Comparison of ENCODE assay signal across 8 mouse cellular contexts in the genomic region with DNA sequence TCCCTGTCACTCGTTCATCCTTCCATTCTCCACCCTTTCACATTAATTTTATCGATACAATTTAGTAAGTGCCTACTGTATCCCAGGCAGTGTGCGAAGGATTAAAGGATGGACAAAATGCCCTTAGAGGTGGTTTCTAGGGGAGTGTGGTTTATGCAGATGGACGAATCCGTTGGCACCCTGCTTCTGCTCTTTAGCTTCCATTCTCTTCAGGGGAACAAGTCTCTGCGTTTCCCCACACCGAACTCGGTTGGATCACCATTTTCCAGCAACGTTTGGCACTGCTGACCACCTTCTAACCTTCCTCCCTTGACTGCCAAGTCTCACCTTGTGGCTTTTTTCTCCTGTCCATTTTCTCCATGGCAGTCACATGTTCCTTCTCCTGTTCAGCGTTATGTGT. TPM values are rescaled to one million over a fixed set of nuclear protein-coding genes. Genes with fewer than 3 reads are reported as not detected.
DNase-seq lines count a peak whose midpoint lies in the region; ATAC-seq lines count a peak whose summit lies in the region.

No protein-coding gene starts in this region.

- H3K4me2 ChIP-seq in kidney, embryonic 15.5 days = peak overlapping the region; percentile 97
- peak overlapping the region; percentile 85 for H3K4me2 ChIP-seq in hindbrain, embryonic 14.5 days (replicated peaks)
- peak overlapping the region; percentile 92 for H3K4me2 ChIP-seq in midbrain, embryonic 13.5 days (replicated peaks)

- H3K4me3 ChIP-seq in kidney, embryonic 15.5 days (replicated peaks) = peak overlapping the region; percentile 92
- H3K4me3 ChIP-seq in embryonic facial prominence, embryonic 10.5 days = peak overlapping the region; percentile 98
- H3K4me3 ChIP-seq in hindbrain, embryonic 14.5 days (replicated peaks; ENCODE audit: low read length) = peak overlapping the region; percentile 83
- H3K4me3 ChIP-seq in midbrain, embryonic 13.5 days (replicated peaks) = peak overlapping the region; percentile 79

- 17% methylated on average over 10 of the region's 10 CpGs for WGBS in kidney, embryonic 15.5 days
- WGBS in embryonic facial prominence, embryonic 10.5 days = 19% methylated on average over 10 of the region's 10 CpGs
- WGBS in hindbrain, embryonic 14.5 days = 15% methylated on average over 10 of the region's 10 CpGs
- WGBS in midbrain, embryonic 13.5 days = 14% methylated on average over 10 of the region's 10 CpGs

- H3K27ac ChIP-seq in kidney, embryonic 15.5 days = peak overlapping the region; percentile 84
- peak overlapping the region; percentile 95 for H3K27ac ChIP-seq in embryonic facial prominence, embryonic 10.5 days (replicated peaks)
- peak overlapping the region; percentile 94 for H3K27ac ChIP-seq in hindbrain, embryonic 14.5 days
- H3K27ac ChIP-seq in midbrain, embryonic 13.5 days = peak overlapping the region; percentile 90

- H3K36me3 ChIP-seq in kidney, embryonic 15.5 days = peaks cover 51% of the 10 kb centered on the region
- H3K36me3 ChIP-seq in embryonic facial prominence, embryonic 10.5 days (replicated peaks) = peaks cover 67% of the 10 kb centered on the region
- H3K36me3 ChIP-seq in hindbrain, embryonic 14.5 days (replicated peaks; ENCODE audit: control insufficient read depth, insufficient read depth) = peaks cover 34% of the 10 kb centered on the region
- peaks cover 50% of the 10 kb centered on the region for H3K36me3 ChIP-seq in midbrain, embryonic 13.5 days

- H3K9me3 ChIP-seq in kidney, embryonic 15.5 days (replicated peaks) = no peaks in the 10 kb centered on the region
- no peaks in the 10 kb centered on the region for H3K9me3 ChIP-seq in embryonic facial prominence, embryonic 10.5 days
- H3K9me3 ChIP-seq in hindbrain, embryonic 14.5 days (ENCODE audit: control insufficient read depth, low read length) = no peaks in the 10 kb centered on the region
- H3K9me3 ChIP-seq in midbrain, embryonic 13.5 days = no peaks in the 10 kb centered on the region

- H3K27me3 ChIP-seq in kidney, embryonic 15.5 days = no peaks in the 10 kb centered on the region
- H3K27me3 ChIP-seq in embryonic facial prominence, embryonic 10.5 days (replicated peaks; ENCODE audit: low read depth, poor library complexity, severe bottlenecking) = no peaks in the 10 kb centered on the region
- no peaks in the 10 kb centered on the region for H3K27me3 ChIP-seq in hindbrain, embryonic 14.5 days (ENCODE audit: control insufficient read depth, insufficient read depth, low read length)
- no peaks in the 10 kb centered on the region for H3K27me3 ChIP-seq in midbrain, embryonic 13.5 days

- peak overlapping the region; percentile 91 for H3K9ac ChIP-seq in kidney, embryonic 15.5 days
- peak overlapping the region; percentile 95 for H3K9ac ChIP-seq in hindbrain, embryonic 14.5 days
- H3K9ac ChIP-seq in midbrain, embryonic 13.5 days (replicated peaks) = peak overlapping the region; percentile 97

- H3K4me1 ChIP-seq in kidney, embryonic 15.5 days = peaks cover 31% of the 10 kb centered on the region
- H3K4me1 ChIP-seq in embryonic facial prominence, embryonic 10.5 days = peaks cover 43% of the 10 kb centered on the region
- H3K4me1 ChIP-seq in hindbrain, embryonic 14.5 days (replicated peaks; ENCODE audit: control insufficient read depth, insufficient read depth, low read length) = peaks cover 11% of the 10 kb centered on the region
- H3K4me1 ChIP-seq in midbrain, embryonic 13.5 days (replicated peaks) = peaks cover 45% of the 10 kb centered on the region

- no peak for DNase-seq in kidney, postnatal 10 days
- peak; percentile 22 for DNase-seq in embryonic facial prominence, embryonic 10.5 days (ENCODE audit: low spot score)
- no peak for DNase-seq in hindbrain, embryonic 14.5 days (ENCODE audit: low spot score)
- no peak for DNase-seq in B cell, adult 2 months
- no peak for DNase-seq in layer of hippocampus, adult 18-20 months (ENCODE audit: low spot score in 2 of 2)

- no peak for ATAC-seq in kidney, embryonic 15.5 days (replicated peaks; ENCODE audit: low FRiP score)
- no peak for ATAC-seq in hindbrain, embryonic 14.5 days (ENCODE audit: low FRiP score)
- ATAC-seq in midbrain, embryonic 13.5 days = peak; percentile 22; the same call in 1 of the 2 replicates
- no peak for ATAC-seq in erythroblast, adult 5-6 weeks (replicated peaks; ENCODE audit: low FRiP score, poor library complexity, severe bottlenecking)

RNA-seq across cellular contexts. Expression of a gene that starts 0.4 kb away (rescaled TPM):
- polyA plus RNA-seq in kidney, embryonic 15.5 days (2015; fragmentation: Nextera tagmentation; extraction: Ambion mirVana) = 47.6 and 53.8 TPM in 2 replicates
- polyA plus RNA-seq in embryonic facial prominence, embryonic 10.5 days (2016; fragmentation: Nextera tagmentation; extraction: Ambion mirVana) = 41.4 and 45.7 TPM in 2 replicates
- polyA plus RNA-seq in hindbrain, embryonic 14.5 days (2014; fragmentation: Nextera tagmentation; extraction: Ambion mirVana) = 136 and 142 TPM in 2 replicates
- polyA plus RNA-seq in midbrain, embryonic 13.5 days (2015; fragmentation: Nextera tagmentation; extraction: Ambion mirVana) = 119 and 158 TPM in 2 replicates
- total RNA-seq in layer of hippocampus, adult 18-20 months (2021) = 100 to 1,000 TPM; 691 to 697 TPM
- total RNA-seq in erythroblast, adult 5-6 weeks (2015; ENCODE audit: low replicate concordance) = 1.5 TPM in 1 of 2 replicates, not detected in the other
- total RNA-seq in erythroblast, adult 5-6 weeks (2017; ENCODE audit: low replicate concordance) = 0.60 TPM in 1 of 2 replicates, not detected in the other

RNA-seq across cellular contexts. Expression of a gene that starts 12.6 kb away (rescaled TPM):
- 29.1 and 32.1 TPM in 2 replicates for polyA plus RNA-seq in kidney, embryonic 15.5 days (2015; fragmentation: Nextera tagmentation; extraction: Ambion mirVana)
- 42.4 and 42.9 TPM in 2 replicates for polyA plus RNA-seq in embryonic facial prominence, embryonic 10.5 days (2016; fragmentation: Nextera tagmentation; extraction: Ambion mirVana)
- 15.4 and 15.6 TPM in 2 replicates for polyA plus RNA-seq in hindbrain, embryonic 14.5 days (2014; fragmentation: Nextera tagmentation; extraction: Ambion mirVana)
- polyA plus RNA-seq in midbrain, embryonic 13.5 days (2015; fragmentation: Nextera tagmentation; extraction: Ambion mirVana) = 18.0 and 21.6 TPM in 2 replicates
- 10 to 100 TPM in 1 of 2 experiments, 1 to 10 TPM in 1; 9.9 to 10.5 TPM for total RNA-seq in layer of hippocampus, adult 18-20 months (2021)
- total RNA-seq in erythroblast, adult 5-6 weeks (2015; ENCODE audit: low replicate concordance) = not detected in 2 replicates
- not detected in 2 replicates for total RNA-seq in erythroblast, adult 5-6 weeks (2017; ENCODE audit: low replicate concordance)

RNA-seq across cellular contexts. Expression of a gene that starts 19.2 kb away (rescaled TPM):
- not detected in 2 replicates for polyA plus RNA-seq in kidney, embryonic 15.5 days (2015; fragmentation: Nextera tagmentation; extraction: Ambion mirVana)
- polyA plus RNA-seq in embryonic facial prominence, embryonic 10.5 days (2016; fragmentation: Nextera tagmentation; extraction: Ambion mirVana) = 0.14 TPM in 1 of 2 replicates, not detected in the other
- 0.72 and 0.74 TPM in 2 replicates for polyA plus RNA-seq in hindbrain, embryonic 14.5 days (2014; fragmentation: Nextera tagmentation; extraction: Ambion mirVana)
- polyA plus RNA-seq in midbrain, embryonic 13.5 days (2015; fragmentation: Nextera tagmentation; extraction: Ambion mirVana) = 0.15 and 0.19 TPM in 2 replicates
- total RNA-seq in layer of hippocampus, adult 18-20 months (2021) = not detected
- total RNA-seq in erythroblast, adult 5-6 weeks (2015; ENCODE audit: low replicate concordance) = not detected in 2 replicates
- not detected in 2 replicates for total RNA-seq in erythroblast, adult 5-6 weeks (2017; ENCODE audit: low replicate concordance)

RNA-seq across cellular contexts. Expression of a gene that starts 21.0 kb away (rescaled TPM):
- 144 and 157 TPM in 2 replicates for polyA plus RNA-seq in kidney, embryonic 15.5 days (2015; fragmentation: Nextera tagmentation; extraction: Ambion mirVana)
- polyA plus RNA-seq in embryonic facial prominence, embryonic 10.5 days (2016; fragmentation: Nextera tagmentation; extraction: Ambion mirVana) = 173 TPM in 2 replicates
- polyA plus RNA-seq in hindbrain, embryonic 14.5 days (2014; fragmentation: Nextera tagmentation; extraction: Ambion mirVana) = 141 and 159 TPM in 2 replicates
- polyA plus RNA-seq in midbrain, embryonic 13.5 days (2015; fragmentation: Nextera tagmentation; extraction: Ambion mirVana) = 178 and 203 TPM in 2 replicates
- 100 to 1,000 TPM; 227 to 252 TPM for total RNA-seq in layer of hippocampus, adult 18-20 months (2021)
- total RNA-seq in erythroblast, adult 5-6 weeks (2015; ENCODE audit: low replicate concordance) = 26.3 and 41.1 TPM in 2 replicates
- total RNA-seq in erythroblast, adult 5-6 weeks (2017; ENCODE audit: low replicate concordance) = 54.6 and 55.9 TPM in 2 replicates

RNA-seq across cellular contexts. Expression of a gene that starts 22.7 kb away (rescaled TPM):
- polyA plus RNA-seq in kidney, embryonic 15.5 days (2015; fragmentation: Nextera tagmentation; extraction: Ambion mirVana) = 0.96 and 2.0 TPM in 2 replicates
- polyA plus RNA-seq in embryonic facial prominence, embryonic 10.5 days (2016; fragmentation: Nextera tagmentation; extraction: Ambion mirVana) = 2.2 and 2.7 TPM in 2 replicates
- 11.3 and 11.4 TPM in 2 replicates for polyA plus RNA-seq in hindbrain, embryonic 14.5 days (2014; fragmentation: Nextera tagmentation; extraction: Ambion mirVana)
- polyA plus RNA-seq in midbrain, embryonic 13.5 days (2015; fragmentation: Nextera tagmentation; extraction: Ambion mirVana) = 1.9 and 2.0 TPM in 2 replicates
- 10 to 100 TPM; 77.1 to 86.1 TPM for total RNA-seq in layer of hippocampus, adult 18-20 months (2021)
- not detected in 2 replicates for total RNA-seq in erythroblast, adult 5-6 weeks (2015; ENCODE audit: low replicate concordance)
- not detected in 2 replicates for total RNA-seq in erythroblast, adult 5-6 weeks (2017; ENCODE audit: low replicate concordance)
